Mouse (Mus musculus): ENCODE results near the gene Fam76a. TPM values are rescaled to one million over a fixed set of nuclear protein-coding genes. Genes with fewer than 3 reads are reported as not detected.
A peak's percentile ranks its signal among the peaks of the same experiment; 100 is the strongest.
"Not testable (repeated sequence)": the region's sequence is repeated elsewhere in the genome, so short reads cannot be mapped to it uniquely, and the experiment has no call there.

Fam76a gene
- total RNA-seq, 2 experiments from 2014 or later = 26.5 to 47.6 TPM

DNA sequence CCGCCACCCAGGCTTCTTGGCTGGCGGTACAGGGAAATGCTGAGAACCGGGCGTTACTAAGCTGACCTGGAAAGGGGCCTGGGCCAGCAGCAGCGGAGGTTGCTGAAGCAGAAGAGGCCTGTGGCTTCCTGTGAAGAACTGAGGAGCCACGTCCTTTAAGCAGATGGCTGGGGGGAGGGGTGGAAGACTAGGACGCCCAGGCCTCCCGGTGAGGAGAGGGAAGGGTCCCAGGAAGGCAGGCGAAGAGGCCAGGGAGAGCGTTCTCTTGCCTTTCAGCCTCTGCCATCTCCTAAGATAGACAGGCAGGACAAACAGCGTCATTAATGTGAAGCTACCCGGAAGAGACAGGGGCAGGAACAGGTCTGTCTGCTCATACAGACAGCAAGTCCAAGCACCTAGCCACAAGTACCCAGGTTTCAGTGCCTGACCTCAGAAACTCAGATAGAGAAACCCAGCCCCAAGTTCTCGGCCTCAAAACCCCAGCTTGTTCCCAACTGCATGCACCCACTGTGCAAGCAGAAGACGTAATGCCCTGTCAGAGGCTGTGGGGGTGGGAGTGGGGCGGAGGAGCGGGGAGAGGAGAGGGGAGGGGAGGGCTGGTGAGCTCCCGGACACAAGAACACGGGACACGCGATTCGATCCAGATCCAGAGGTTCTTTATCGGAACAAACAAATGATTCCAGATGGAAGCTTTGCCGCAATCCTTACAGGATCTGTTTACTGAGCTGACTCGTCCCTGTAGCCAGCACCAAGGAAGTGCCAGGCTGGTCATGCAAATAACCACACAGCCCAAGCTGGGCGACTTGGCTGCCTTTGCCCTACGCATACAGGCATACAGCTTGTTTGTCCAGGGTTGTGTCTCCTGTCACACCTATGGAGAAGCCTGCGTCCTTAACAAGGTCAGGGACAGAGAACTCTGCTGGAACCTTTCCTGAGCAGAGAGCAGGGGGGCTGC lies 24.0 kb upstream of the Fam76a start:
- ATAC-seq (replicated peaks; ENCODE audit: low FRiP score, poor library complexity, severe bottlenecking) = peak; percentile 18; the same call in 1 of the 2 replicates

DNA sequence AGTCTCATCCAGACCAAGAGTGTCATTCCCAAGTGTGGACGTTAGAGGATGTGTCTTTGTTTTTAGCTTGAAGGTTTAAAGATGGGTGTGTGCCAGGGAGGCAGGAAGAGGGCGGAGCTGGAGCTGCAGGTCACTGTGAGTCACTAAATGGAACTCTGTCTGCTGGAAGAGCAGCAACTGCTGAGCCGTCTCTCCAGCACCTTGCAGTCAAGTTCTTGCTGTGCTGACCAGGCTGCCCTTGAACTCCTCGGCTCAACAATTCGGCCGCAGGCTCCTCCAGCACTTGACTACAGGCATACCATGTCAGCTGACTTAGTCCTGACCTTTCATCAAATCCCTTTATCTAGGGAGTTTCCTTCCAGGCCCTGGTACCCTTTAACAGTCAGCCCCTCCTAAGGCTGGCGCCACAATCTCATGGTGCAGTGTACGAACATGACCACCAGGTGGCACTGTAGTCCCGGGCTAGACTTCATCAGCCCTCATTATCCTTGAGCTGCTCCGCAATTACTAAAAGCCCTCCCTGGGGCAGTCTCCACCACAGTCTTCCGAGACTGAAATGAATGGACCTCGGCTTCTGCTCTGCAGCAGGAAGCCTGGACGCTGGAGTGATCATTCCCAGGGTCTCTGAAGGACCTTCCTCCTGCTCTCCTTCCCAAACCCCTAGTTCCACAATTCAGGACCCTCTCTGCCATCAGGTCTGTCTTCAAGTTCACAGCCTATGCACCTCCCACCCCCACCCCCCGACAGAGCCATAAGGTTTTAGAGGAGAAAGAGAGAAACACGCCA lies 23.1 kb upstream of the Fam76a start:
- peak; percentile 73 for ATAC-seq (replicated peaks; ENCODE audit: low FRiP score, poor library complexity, severe bottlenecking)

DNA sequence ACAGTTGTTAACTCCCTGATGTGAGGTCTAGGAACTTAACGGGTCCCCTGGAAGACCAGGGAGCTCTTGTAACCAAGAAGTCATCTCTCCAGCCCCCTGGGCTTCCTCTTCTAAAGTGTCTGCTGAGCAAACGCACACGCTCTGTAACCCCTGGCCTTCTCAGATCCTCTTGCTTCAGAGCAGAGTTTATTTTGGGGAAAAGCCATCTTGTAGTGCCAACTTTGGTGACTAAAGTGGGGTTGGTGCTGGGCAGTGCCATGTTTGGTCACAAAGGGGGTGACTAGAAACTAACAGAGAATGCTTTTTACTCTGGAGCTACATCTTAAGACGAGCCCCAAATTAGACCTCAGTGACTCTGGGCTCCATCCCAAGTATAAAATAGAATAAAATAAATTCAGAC lies 22.4 kb upstream of the Fam76a start:
- no peak for ATAC-seq (replicated peaks; ENCODE audit: low FRiP score, poor library complexity, severe bottlenecking)

DNA sequence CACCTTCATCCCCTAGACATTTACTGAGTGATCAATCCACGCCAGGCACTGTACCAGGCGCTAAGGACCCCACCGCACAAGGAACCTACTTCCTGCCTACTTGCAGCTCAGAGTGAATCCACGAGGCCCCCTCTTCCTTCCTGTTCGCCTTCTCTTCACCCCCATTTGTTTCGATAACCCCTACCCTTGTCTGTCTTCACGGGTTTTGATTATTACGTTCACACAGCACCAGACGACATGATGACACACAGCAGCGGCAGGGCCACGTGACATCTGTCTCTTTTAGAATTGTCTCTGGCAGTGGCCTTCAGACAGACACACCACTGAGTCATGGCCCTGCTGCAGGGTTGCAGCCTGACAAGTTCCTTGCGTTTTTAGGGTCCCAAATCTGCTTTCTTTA lies 21.7 kb upstream of the Fam76a start:
- no peak for ATAC-seq (replicated peaks; ENCODE audit: low FRiP score, poor library complexity, severe bottlenecking)

DNA sequence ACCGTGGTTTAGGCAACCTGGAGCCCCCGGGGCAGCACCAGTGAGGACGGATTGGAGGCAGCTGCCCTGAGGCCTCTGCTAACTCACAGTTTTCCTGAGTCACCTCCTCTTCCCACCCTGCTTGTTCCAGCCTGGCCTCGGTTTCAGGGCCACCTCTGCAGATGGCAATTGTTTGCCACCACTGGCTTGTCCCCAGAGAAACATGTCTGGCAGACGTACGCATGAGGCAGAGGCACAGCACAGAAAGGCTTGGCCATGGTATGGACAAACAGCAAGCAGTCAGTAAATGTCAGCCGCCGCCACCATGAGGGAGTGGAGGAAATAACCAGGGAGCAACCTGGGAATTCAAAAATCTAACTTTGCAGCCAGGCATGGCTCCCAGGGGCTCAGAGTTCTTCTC lies 20.7 kb upstream of the Fam76a start:
- ATAC-seq (replicated peaks; ENCODE audit: low FRiP score, poor library complexity, severe bottlenecking) = no peak

DNA sequence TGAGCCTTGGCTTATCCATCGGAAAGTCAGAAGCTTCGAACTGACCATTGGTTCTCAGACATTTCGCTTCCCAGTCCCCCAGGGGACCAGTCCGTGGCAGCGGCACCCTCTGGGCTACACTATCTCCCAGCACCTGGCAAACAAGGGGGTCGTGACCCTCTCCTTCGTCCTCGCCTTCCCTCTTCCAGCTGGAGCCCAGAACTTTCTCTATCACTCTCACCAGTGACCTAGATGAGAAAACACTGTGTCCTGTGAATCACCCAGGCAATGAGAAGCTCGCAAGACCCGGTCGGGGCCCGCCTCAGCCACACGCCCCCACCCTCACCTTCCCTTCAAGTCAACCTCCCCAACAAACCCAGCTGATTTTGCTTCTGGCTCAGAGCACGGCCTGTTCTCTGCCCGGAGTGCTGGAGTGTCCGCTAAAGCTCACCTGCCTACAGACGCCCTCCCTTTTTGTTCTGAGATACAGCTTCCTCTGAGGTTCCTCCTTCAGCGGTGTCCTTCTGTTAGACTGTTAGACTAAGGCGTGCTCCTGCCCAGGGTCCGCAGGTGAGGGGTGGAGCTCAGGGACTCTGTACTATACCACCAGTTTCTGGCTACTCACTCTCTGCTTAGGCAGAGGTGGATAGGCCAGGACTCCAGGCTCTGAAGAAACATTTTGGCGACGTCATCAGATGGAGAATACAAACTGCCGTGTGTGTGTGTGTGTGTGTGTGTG lies 18.8 kb upstream of the Fam76a start:
- no peak for ATAC-seq (replicated peaks; ENCODE audit: low FRiP score, poor library complexity, severe bottlenecking)

DNA sequence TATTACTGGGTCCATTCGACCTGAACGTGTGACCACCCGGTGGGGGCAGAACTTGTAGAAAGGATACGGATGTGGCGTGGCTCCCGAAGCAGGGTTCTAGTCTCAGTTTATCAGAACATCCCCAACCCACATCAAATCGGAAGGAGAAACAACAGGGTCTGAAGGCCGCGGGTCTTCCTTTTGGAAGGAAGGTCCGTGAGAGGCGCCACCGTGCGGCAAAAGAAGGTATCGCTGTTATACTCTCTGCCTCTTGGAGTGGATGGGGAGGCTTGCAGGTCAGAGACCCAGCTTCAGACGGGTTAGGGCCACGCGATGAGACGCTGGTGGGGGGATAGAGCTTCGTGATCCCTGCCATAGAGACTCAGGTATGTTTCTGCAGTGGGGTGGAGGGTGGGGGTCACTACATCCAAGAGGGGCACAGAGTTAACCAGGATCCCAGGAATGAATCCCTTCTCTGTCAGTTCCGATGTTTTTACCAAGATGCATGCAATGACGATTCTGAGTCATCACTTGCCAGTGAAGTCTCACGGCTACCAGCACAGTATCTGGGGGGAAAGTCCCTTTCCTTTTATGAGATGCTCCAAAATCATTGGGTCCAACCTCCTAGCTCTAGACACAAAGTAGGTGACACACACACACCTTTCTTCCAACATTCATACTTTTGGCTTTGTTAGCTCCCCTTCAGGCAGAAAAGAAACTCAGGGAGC lies 17.2 kb upstream of the Fam76a start:
- ATAC-seq (replicated peaks; ENCODE audit: low FRiP score, poor library complexity, severe bottlenecking) = peak; percentile 60; the same call in 1 of the 2 replicates

DNA sequence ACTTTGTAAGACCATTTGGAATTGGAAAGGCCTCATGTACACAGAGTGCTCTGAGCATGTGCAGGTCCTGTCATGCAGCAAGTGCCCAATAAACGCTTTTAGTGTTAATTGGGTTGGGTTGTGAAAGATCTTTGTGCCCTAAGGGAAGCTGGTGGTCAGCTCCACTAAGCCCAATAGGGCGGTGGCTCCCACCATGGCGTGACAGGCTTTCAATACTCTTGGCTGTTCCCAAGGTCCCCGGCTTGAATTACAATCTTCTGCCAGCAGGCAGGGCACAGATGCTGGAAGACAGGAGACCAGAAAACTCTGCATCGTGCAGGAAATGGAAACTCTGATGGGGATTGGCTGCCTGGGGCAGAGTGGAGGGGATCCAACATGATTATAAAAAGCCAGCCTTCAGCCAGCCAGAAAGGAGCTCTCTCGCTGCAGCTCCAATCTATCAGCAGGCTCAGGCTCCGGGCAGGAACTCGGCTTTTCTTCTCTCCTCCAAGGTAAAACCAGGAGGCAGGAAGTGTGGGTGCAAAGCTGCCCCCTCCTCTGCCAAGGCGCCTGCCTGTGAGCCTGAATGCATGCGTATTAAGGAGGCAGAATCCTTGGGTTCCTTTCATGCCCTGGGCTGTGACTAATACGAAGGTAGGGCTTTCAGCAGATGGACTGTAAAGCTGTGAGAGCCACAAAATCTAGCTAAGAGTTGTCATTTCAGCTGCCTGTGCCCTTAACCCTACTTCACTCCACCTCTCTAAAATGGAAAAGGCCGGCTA lies 16.0 kb upstream of the Fam76a start:
- ATAC-seq (replicated peaks; ENCODE audit: low FRiP score, poor library complexity, severe bottlenecking) = no peak

DNA sequence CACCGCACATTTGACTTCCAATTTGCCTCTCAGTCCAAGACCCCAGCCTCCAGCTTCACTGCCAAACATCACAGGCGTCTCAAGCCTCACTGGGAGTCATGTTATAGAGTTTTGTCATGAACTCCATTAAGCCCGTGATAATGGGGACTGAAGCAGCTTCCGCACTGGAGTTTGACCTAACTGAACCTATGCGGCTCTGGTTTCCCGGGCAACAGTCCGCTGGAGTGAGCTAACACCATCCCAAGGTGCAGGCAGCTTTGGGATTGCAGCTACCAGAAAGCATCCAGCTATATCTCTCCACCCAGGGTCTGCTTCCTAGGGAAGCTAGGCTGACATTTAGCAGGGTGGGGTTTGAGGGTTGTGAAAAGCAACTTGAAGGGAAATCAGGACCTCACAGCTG lies 12.3 kb upstream of the Fam76a start:
- ATAC-seq (replicated peaks; ENCODE audit: low FRiP score, poor library complexity, severe bottlenecking) = no peak

DNA sequence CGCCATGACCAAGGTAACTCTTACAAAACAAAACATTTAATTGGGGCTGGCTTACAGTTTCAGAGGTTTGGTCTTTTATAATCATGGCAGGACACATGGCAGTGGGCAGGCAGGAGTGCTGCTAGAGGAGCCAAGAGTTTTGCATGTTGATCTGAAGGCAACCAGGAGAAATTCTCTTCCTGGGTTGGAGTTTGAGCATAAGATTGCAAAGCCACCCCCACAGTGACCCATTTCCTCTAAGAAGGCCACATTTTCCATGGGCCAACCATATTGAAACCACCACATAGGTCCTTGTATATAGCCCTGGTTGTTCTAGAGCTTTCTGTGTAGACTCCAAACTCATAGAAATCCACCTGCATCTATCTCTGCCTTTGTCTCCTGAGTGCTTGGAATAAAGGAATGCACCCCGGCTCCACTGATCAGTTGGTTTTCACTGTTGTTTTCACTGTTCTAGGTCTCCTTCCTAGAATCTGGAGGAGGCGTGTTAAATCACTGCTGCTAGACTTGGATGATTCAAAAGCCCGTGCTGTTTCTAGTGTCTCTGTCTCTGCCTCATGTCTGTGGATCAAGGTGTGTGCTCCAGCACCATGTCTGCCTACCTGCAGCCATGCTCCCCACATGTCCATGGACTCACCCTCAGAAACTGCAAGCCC lies 10.5 kb upstream of the Fam76a start:
- no peak for ATAC-seq (replicated peaks; ENCODE audit: low FRiP score, poor library complexity, severe bottlenecking)

DNA sequence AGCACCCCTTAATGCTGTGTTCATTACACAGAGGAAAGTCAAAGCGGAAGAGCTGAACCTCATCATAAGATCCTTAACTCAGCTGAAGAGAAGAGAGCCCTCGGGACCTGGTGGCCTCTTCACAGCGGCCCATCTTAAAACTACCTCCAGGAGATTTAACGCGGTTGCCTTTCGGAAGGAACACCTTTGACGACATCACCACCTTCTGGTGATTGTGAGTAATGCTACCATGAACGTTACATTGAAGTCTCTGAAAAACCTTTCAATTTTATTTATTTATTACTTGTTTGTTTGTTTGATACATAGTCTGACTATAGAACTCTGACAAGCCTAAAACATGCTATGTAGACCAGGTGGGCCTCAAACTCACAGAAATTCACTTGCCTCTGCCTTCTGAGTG lies 8.4 kb upstream of the Fam76a start:
- ATAC-seq (replicated peaks; ENCODE audit: low FRiP score, poor library complexity, severe bottlenecking) = peak; percentile 71; the same call in 1 of the 2 replicates

DNA sequence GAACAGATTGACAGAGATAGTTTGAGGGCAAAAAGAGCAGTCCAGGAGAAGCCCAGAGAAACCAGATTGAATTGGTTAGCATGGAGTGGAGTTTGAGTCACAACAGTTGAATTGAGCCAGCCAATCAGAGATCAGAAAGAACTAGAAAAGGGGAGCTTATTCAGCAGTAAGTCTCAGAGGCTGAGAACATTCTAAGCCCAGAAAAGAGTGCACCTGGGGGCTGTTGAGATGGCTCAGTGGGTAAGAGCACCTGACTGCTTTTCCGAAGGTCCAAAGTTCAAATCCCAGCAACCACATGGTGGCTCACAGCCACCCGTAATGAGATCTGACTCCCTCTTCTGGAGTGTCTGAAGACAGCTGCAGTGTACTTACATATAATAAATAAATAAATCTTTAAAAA lies 4.2 kb upstream of the Fam76a start:
- not testable (repeated sequence) for ATAC-seq (replicated peaks; ENCODE audit: low FRiP score, poor library complexity, severe bottlenecking)

DNA sequence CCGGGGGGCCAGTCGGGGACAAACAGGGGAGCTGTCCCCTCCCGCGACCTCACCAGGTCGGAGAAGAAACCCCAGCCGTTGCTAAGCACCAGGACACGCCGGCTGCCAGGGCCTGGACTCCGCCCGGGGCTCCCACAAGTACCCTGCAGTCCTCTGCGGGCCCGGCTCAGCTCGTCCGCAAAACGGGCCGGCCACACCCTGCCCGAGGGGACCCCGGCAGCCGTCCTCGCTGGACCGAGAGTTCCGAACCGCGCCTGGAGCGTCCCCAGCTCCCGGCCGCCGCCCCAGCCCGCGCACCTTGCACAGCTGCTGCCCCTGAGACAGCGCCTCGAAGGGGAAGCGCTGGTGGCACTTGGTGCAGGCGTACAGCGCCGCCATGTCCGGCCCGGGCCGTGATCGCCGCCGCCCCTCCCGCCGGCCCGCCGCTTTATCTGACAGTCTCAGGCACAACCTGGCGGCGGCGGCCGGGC lies 262 bp downstream of the Fam76a start:
- ATAC-seq (replicated peaks; ENCODE audit: low FRiP score, poor library complexity, severe bottlenecking) = peak; percentile 48

DNA sequence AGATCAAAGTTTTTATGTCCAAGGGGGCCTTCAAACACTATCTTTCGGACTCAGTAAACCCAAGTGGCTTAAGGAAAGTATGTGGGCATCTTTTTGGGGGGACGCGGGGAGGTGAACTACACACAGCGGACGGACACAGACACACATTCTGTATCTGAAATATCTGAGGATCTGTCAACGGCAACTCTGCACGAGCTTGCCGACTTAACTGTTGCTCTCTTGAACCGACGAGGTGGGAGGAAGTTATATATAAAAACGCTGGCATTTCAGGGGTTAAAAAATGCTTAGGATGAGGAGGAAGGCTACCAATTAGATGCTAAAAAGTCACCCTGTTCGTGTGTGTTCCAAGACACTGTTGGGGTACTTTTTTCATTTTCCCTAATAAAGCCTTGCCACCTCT lies 870 bp downstream of the Fam76a start:
- ATAC-seq (replicated peaks; ENCODE audit: low FRiP score, poor library complexity, severe bottlenecking) = no peak

DNA sequence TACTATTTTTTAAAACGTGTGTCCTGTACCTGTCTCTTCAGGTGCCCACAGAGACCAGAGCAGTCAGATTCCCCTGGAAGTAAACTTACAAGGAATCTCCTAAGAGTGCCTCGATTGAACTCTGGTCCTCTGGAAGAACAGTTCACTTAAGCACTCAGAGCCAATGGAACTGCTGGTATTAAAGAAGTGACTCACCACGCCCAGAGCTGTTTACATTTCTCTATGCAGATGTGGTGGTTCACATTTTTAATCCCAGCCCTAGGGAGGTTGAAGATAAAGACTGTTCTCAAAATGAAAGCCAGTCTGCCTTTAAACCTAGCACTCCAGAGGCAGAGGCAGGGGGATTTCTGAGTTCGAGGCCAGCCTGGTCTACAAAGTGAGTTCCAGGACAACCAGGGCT lies 2.2 kb downstream of the Fam76a start:
- peak; percentile 32; the same call in 1 of the 2 replicates for ATAC-seq (replicated peaks; ENCODE audit: low FRiP score, poor library complexity, severe bottlenecking)

DNA sequence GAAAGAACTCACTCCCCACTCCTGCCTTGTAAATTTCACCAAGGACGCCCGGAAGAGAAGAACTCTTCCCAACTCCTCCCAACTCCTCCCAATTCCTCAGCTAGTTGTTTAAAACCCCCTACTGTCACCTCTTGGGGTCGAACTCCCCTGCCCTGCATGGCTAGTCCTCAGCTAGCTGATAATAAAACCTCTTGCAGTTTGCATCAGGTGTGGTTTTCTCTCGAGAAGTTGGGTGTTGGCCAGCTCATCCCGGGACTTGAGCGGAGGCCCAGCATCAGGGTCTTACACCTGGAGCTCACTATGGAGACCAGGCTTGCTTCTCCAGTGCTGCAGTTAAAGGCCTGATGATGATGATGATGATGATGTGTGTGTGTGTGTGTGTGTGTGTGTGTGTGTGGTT lies 3.9 kb downstream of the Fam76a start:
- not testable (repeated sequence) for ATAC-seq (replicated peaks; ENCODE audit: low FRiP score, poor library complexity, severe bottlenecking)

DNA sequence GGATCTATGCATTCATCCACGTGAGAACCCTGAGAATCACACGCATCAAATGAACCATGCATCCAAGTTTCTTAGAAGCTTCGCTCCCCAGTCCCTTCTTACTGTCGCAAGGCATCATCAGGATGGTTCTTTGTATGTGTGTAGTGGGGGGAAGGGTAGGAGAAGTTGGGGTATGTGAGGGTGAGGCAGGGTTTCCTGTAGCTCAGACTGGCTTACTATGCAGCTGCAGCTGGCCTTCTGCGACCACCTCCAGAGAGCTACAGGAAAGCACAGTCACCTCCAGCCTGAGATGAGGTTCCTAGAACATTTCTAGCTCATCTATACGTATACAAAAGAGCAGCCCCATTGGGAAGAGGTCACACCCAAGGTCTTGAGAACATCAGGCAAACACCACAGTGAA lies 10.2 kb downstream of the Fam76a start:
- no peak for ATAC-seq (replicated peaks; ENCODE audit: low FRiP score, poor library complexity, severe bottlenecking)

DNA sequence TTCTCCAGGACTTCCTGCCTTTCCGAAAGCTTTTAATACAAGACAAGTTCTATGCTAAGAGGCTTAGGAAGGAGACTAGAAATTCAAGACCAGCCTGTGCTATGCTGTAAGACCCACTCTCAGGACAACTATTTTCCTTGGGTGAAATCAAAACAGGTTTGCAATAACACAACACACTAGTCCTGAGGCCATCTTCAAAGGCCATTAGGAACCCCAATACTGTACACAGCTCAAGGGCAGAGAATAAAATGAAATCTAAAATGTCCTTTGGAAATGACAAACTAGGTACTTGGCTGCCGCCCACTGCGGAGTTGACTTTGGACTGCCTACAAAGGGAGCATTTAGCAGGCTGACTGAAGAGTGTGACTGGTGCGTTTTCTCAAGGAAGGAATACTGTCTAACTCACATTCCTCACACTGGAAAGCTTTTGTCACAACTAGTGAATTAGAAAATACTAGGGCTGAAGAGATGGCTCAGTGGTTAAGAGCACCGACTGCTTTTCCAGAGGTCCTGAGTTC lies 16.5 kb downstream of the Fam76a start:
- ATAC-seq (replicated peaks; ENCODE audit: low FRiP score, poor library complexity, severe bottlenecking) = no peak
